Mouse (Mus musculus) embryonic fibroblast, embryonic 13.5 days (primary cell): ENCODE measurements around the gene Olfr1111.

Experiments
- CTCF ChIP-seq: IDR thresholded peaks from 2 replicates; pipeline ENCODE4 v1.5.1; 2011; ENCODE audit warnings: mild to moderate bottlenecking, control low read depth, low read length, moderate library complexity, borderline replicate concordance; ENCODE audit not compliant: insufficient read depth
- POLR2A ChIP-seq: IDR thresholded peaks from 2 replicates; pipeline ENCODE4 v1.6.1; 2011; ENCODE audit warnings: low read depth, mild to moderate bottlenecking, control low read depth, low read length, moderate library complexity

- TF ChIP-seq CTCF: no peak
- TF ChIP-seq POLR2A: no peak
Measured at GRCm38 (mm10) chr2:87140200-87140599, 12.2 kb downstream of the Olfr1111 start, which contains the start of gene Olfr1110.
